ENCODE assay signal across 15 mouse cellular contexts in the genomic region with DNA sequence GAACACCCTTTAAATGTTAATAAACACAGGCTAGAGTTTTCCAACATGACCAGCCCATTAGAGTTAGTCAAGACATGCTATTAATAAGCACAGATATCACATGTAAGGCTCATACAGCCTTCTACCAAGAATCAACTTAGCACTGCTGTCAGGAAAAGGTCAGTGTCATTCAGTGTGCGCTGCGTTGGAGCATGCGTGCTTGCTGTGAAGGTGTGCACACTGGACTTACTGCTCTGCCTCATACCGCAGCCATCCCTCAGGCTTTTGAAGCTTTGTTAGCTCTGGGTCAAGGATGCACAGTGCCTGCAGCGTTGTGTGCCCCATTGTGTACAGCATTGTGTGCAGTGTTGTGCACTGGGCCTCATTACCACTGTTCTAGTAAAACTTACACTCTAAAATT.
"Had no signal": no experiment of that assay in that cellular context is flagged by ENCODE, and none has a peak within 500 bp of the region (broad histone marks: within the 10 kb centered on the region; RNA-seq: fewer than 3 reads in every experiment).

No protein-coding gene starts in this region.

- H3K27me3 ChIP-seq: limb, embryonic 12.5 days; liver, embryonic 13.5 days; lung, embryonic 15.5 days; midbrain, embryonic 15.5 days; neural tube, embryonic 13.5 days had no signal

- H3K4me1 ChIP-seq: lung, embryonic 15.5 days had no signal

- H3K4me3 ChIP-seq: limb, embryonic 12.5 days; liver, embryonic 13.5 days; lung, embryonic 15.5 days; midbrain, embryonic 15.5 days; neural tube, embryonic 13.5 days had no signal

- H3K36me3 ChIP-seq: limb, embryonic 12.5 days; liver, embryonic 13.5 days; lung, embryonic 15.5 days; midbrain, embryonic 15.5 days; neural tube, embryonic 13.5 days had no signal

- H3K27ac ChIP-seq: limb, embryonic 12.5 days; liver, embryonic 13.5 days; lung, embryonic 15.5 days; macrophage; midbrain, embryonic 15.5 days; neural tube, embryonic 13.5 days had no signal

- DNase-seq: kidney, adult 8-10 months; kidney, postnatal 25 days; layer of hippocampus, adult 9-11 months; layer of hippocampus, postnatal 36 days; liver; liver, embryonic 13.5 days; liver, postnatal 0 days; lung, postnatal 14 days; right cerebral cortex, postnatal 14 days; thymus, postnatal 4 days had no signal

- H3K9me3 ChIP-seq: limb, embryonic 12.5 days; liver, embryonic 13.5 days; lung, embryonic 15.5 days; midbrain, embryonic 15.5 days; neural tube, embryonic 13.5 days had no signal

- ATAC-seq: liver, postnatal 0 days; midbrain, embryonic 15.5 days had no signal
